Mouse (Mus musculus): Measurements from ENCODE around the gene Gnl2. TPM values are rescaled to one million over a fixed set of nuclear protein-coding genes. Genes with fewer than 3 reads are reported as not detected.

Gnl2 gene
- polyA plus RNA-seq, 1 experiment from 2014 or later: 92.7 TPM

GRCm38 (mm10) chr4:125008220-125008619 is 8.2 kb upstream of the Gnl2 start:
- Histone ChIP-seq H3K36me3 (no peaks in the 10 kb centered on the region), H3K27ac (replicated peaks) (no peak overlapping the region), H3K9ac (no peak overlapping the region), H3K27me3 (peaks cover 7% of the 10 kb centered on the region; the same call in 1 of the 2 replicates), H3K4me3 (no peak overlapping the region), H3K4me1 (replicated peaks) (no peaks in the 10 kb centered on the region), H3K4me2 (no peak overlapping the region), H3K9me3 (no peaks in the 10 kb centered on the region)
- no peak for ATAC-seq (ENCODE audit: low FRiP score, low read depth)
- 57% methylated on average over 6 of the region's 6 CpGs for WGBS

GRCm38 (mm10) chr4:125008712-125009111 is 7.7 kb upstream of the Gnl2 start:
- no peaks in the 10 kb centered on the region for H3K9me3 ChIP-seq
- no peak overlapping the region for H3K9ac ChIP-seq
- 46% methylated on average over 8 of the region's 8 CpGs for WGBS
- no peak overlapping the region for H3K27ac ChIP-seq (replicated peaks)
- no peak overlapping the region for H3K4me2 ChIP-seq
- H3K36me3 ChIP-seq: no peaks in the 10 kb centered on the region
- no peaks in the 10 kb centered on the region for H3K4me1 ChIP-seq (replicated peaks)
- peaks cover 7% of the 10 kb centered on the region; the same call in 1 of the 2 replicates for H3K27me3 ChIP-seq
- ATAC-seq (ENCODE audit: low FRiP score, low read depth): no peak
- no peak overlapping the region for H3K4me3 ChIP-seq

DNA sequence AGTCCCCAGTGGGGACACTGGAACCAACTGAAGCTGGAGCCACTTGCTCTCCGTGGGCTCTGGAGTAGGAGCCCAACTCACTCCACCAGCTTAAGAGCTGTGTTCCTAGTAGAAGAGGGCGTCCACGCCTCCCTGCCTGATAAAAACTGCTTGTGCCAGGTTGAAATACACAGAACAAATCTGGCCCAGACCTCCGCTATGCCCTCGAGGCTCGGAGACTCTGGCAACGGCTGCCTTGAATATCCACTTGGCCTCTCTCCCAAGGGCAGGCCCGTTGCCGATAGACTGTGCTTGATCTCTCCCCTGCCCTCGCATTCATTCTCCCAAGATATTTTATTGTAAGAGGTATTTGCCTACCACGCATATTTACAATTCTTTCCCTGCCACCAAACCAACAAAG is 1.0 kb downstream of the Gnl2 start:
- Histone ChIP-seq H3K4me2 (no peak overlapping the region), H3K9me3 (no peaks in the 10 kb centered on the region), H3K9ac (no peak overlapping the region)

DNA sequence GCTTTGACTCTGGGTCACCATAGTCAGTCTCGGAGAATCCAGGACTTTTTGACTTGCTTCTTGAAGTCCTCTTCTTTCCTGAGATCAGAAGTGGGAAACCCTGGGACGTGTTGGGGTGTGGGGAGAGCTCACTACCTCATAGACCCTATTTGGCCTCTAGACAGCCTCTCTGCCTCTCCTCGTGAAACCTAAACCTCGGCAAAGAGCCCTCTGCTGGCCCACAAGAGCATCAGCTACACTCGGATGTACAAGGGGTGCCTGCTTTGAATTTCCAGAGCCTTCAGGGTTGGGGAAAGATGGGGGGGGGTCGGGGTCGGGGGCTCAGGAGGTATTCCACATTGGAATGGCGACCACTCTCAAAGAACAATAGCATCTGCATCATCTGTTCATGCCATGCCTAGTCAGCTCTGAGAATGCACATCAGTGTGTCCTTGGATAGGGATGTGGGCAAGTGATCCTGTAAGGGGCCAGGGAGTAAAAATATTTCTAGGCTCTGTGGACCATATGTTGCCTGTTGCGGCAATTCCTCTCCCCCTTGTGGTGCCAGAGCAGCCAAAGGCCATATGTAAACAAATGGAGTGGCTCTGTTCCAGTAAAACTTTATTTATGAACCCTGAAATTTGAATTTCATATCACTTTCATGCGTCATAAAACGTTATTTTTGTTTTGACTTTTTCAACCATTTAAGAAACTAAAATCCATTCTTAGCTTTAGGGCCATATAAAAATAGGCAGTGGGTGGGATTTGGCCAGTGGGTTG is 4.6 kb downstream of the Gnl2 start:
- Histone ChIP-seq H3K9me3 (no peaks in the 10 kb centered on the region), H3K4me2 (no peak overlapping the region), H3K4me3 (no peak overlapping the region), H3K27me3 (peaks cover 7% of the 10 kb centered on the region; the same call in 1 of the 2 replicates), H3K9ac (no peak overlapping the region), H3K36me3 (no peaks in the 10 kb centered on the region), H3K4me1 (replicated peaks) (no peaks in the 10 kb centered on the region), H3K27ac (replicated peaks) (no peak overlapping the region)
- ATAC-seq (ENCODE audit: low FRiP score, low read depth): no peak
- WGBS: 34% methylated on average over 11 of the region's 11 CpGs

More for the DNA sequence above, 1.0 kb downstream of the Gnl2 start:
- no peaks in the 10 kb centered on the region for H3K36me3 ChIP-seq
- H3K4me3 ChIP-seq: no peak overlapping the region
- no peak overlapping the region for H3K27ac ChIP-seq (replicated peaks)
- no peak for ATAC-seq (ENCODE audit: low FRiP score, low read depth)
- H3K27me3 ChIP-seq: no peaks in the 10 kb centered on the region
- no peaks in the 10 kb centered on the region for H3K4me1 ChIP-seq (replicated peaks)
- WGBS: 79% methylated on average over 11 of the region's 11 CpGs

GRCm38 (mm10) chr4:125029891-125030614 is 13.7 kb downstream of the Gnl2 start:
- 1% methylated on average over 49 of the region's 50 CpGs for WGBS
- H3K27ac ChIP-seq (replicated peaks): peak overlapping the region; percentile 55

DNA sequence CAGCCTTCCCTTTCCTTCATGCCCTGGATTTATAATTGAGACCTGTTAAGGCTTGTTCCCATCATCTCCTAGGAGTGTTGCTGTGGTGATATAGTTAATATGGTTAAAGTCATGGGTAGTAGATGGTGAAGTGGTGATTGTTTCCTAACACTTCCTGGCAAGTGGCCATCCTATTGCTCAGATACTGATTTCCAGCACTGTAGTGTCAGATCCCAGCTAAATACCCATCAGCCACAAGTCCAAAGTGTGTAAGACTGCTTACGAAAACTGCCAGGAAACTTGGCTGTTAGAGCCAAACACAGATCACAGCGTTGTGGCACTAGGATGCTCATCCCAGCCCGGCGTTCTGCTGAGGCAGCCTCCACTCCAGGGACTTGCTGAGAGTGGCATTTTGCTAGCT is 18.0 kb downstream of the Gnl2 start:
- Histone ChIP-seq H3K4me2 (no peak overlapping the region), H3K27ac (replicated peaks) (no peak overlapping the region), H3K9ac (no peak overlapping the region), H3K36me3 (peaks cover 25% of the 10 kb centered on the region; the same call in 1 of the 2 replicates), H3K27me3 (no peaks in the 10 kb centered on the region), H3K4me1 (replicated peaks) (peaks cover 24% of the 10 kb centered on the region), H3K9me3 (no peaks in the 10 kb centered on the region), H3K4me3 (no peak overlapping the region)
- WGBS: 85% methylated on average over 4 of the region's 4 CpGs
- no peak for ATAC-seq (ENCODE audit: low FRiP score, low read depth)

More at GRCm38 (mm10) chr4:125029891-125030614, 13.7 kb downstream of the Gnl2 start:
- peak; percentile 97 for ATAC-seq (ENCODE audit: low FRiP score, low read depth)
- Histone ChIP-seq H3K36me3 (0 out of 2 replicates have a peak, but pooled peaks cover 6% of the 10 kb centered on the region), H3K4me1 (replicated peaks) (peaks cover 26% of the 10 kb centered on the region), H3K4me2 (peak overlapping the region; percentile 90), H3K9me3 (no peaks in the 10 kb centered on the region), H3K4me3 (peak overlapping the region; percentile 68), H3K9ac (peak overlapping the region; percentile 79), H3K27me3 (peaks cover 4% of the 10 kb centered on the region; the same call in 1 of the 2 replicates)

DNA sequence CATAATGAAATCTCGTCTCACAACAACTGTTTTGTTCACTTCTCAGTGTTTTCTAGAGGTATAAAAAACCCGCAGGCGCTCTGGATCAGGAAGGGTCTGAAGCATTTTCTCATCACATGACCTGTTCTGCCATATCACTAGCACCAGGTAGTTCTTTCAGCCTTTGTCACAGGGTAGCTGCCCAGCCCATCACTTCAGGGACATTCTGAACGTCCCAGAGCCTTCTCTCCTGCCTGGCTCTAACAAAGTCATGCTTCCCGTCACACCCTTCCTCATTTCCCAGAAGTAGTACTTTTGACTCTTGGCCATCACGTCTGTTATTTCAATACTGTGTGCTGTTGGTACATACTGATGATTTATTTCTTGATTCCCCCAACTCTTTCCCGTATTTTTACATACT is 28.1 kb downstream of the Gnl2 start:
- peaks cover 86% of the 10 kb centered on the region for H3K36me3 ChIP-seq
- no peak overlapping the region for H3K27ac ChIP-seq (replicated peaks)
- H3K27me3 ChIP-seq: no peaks in the 10 kb centered on the region
- no peak overlapping the region for H3K4me3 ChIP-seq
- no peak for ATAC-seq (ENCODE audit: low FRiP score, low read depth)
- WGBS: 91% methylated on average over 7 of the region's 7 CpGs
- no peak overlapping the region for H3K4me2 ChIP-seq
- H3K9me3 ChIP-seq: no peaks in the 10 kb centered on the region
- no peaks in the 10 kb centered on the region for H3K4me1 ChIP-seq (replicated peaks)
- H3K9ac ChIP-seq: no peak overlapping the region

DNA sequence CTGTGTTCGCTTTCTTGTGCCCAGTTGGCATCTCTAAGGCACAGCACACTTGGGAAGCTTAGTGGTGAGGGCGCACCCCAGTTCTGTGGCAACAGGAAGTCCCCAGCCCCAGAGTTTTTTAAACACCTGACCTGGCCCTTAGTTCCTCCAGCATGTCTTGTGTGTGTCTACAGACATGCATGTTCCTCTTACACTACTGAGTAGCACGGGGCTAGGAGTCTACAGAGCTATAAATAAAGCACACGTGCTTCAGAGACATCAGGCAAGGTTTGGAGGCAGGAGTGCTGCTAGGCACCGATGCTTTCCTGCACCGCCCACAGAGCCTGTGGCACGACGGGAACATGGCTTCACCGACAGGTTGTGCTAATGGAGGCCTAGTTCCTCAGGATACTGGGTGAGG is 39.0 kb downstream of the Gnl2 start:
- peaks cover 5% of the 10 kb centered on the region; the same call in 1 of the 2 replicates for H3K4me1 ChIP-seq (replicated peaks)
- no peak overlapping the region for H3K27ac ChIP-seq (replicated peaks)
- ATAC-seq (ENCODE audit: low FRiP score, low read depth): no peak
- H3K27me3 ChIP-seq: no peaks in the 10 kb centered on the region
- no peak overlapping the region for H3K9ac ChIP-seq
- 95% methylated on average over 9 of the region's 9 CpGs for WGBS
- no peak overlapping the region for H3K4me3 ChIP-seq
- no peak overlapping the region for H3K4me2 ChIP-seq
- H3K9me3 ChIP-seq: no peaks in the 10 kb centered on the region
- peaks cover 53% of the 10 kb centered on the region for H3K36me3 ChIP-seq

- Histone ChIP-seq H3K36me3 (peaks cover 44% of the 10 kb centered on the region), H3K9me3 (no peaks in the 10 kb centered on the region), H3K4me1 (replicated peaks) (peaks cover 5% of the 10 kb centered on the region; the same call in 1 of the 2 replicates), H3K27me3 (no peaks in the 10 kb centered on the region), H3K4me2 (no peak overlapping the region), H3K27ac (replicated peaks) (no peak overlapping the region), H3K4me3 (no peak overlapping the region), H3K9ac (no peak overlapping the region)
- ATAC-seq (ENCODE audit: low FRiP score, low read depth): no peak
- WGBS: 87% methylated on average over 4 of the region's 4 CpGs
Measured at GRCm38 (mm10) chr4:125056476-125056875, 40.1 kb downstream of the Gnl2 start.

DNA sequence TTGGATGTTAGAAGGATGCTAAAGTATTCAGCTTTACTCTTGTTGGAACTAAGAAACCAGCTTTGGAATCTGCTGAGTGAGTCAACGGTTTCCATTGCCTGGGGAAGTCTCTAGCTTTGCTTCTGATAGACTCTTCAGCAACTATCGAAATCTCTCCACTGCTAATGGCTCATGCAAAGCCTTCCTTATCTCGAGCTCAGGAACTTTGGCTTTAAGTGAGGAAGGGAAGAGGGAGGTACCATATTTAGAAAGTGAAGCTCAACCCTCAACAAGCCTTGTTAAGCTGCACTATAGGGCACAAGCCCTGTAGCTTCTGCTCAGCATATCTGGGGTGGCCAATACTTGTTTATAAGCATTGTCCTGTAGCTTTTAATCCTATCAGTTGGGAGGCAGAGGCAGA is 40.9 kb downstream of the Gnl2 start:
- Histone ChIP-seq H3K4me1 (replicated peaks) (peaks cover 5% of the 10 kb centered on the region; the same call in 1 of the 2 replicates), H3K9me3 (no peaks in the 10 kb centered on the region), H3K9ac (no peak overlapping the region), H3K27me3 (no peaks in the 10 kb centered on the region), H3K4me2 (no peak overlapping the region), H3K36me3 (peaks cover 36% of the 10 kb centered on the region), H3K4me3 (no peak overlapping the region), H3K27ac (replicated peaks) (no peak overlapping the region)
- ATAC-seq (ENCODE audit: low FRiP score, low read depth): no peak
- WGBS: 69% methylated on average over 3 of the region's 3 CpGs

DNA sequence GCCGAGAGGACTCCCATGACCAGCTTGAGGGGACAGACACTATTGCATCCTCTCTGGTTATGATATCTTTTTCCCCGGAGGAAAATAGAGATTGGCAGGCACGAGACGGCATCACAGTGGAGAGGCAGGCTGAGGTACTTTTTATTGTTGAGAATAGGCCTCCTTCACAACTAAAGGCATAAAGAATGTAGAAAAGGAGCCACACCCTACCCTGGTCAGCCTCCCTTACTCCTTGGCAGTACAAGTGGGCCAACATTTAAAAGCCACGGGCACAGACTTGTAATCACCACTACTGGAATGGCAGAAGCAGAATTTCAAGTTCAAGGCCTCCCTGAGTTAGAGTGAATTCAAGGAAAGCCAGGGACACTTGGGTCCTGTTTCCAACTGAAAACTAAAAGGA is 41.6 kb downstream of the Gnl2 start:
- WGBS: 53% methylated on average over 5 of the region's 5 CpGs
- H3K9ac ChIP-seq: no peak overlapping the region

DNA sequence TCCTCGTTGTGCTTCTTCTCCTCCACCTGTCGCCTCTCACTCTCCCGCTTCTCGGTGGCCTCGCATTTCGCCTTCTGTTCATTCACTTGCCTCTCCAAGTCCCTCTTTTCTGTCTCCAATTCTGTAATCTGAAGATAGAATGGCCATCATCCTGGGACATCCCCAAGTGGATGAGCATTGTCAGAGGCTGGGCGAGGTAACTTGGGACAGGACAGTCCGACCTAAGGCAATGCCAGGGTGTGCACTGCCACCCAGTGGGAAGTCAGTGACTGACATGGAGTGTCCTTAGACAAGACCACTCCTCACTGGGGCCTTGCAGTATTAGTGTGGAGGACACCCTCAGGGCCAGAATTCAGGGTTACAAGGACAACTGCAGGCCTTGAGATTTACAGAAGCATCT is 42.6 kb downstream of the Gnl2 start:
- H3K4me2 ChIP-seq: peak overlapping the region; percentile 54
- no peaks in the 10 kb centered on the region for H3K27me3 ChIP-seq
- WGBS: under 1% methylated on average over 8 of the region's 8 CpGs
- H3K4me1 ChIP-seq (replicated peaks): peaks cover 5% of the 10 kb centered on the region; the same call in 1 of the 2 replicates
- H3K4me3 ChIP-seq: peak overlapping the region; percentile 24; the same call in 1 of the 2 replicates
- no peaks in the 10 kb centered on the region for H3K9me3 ChIP-seq
- H3K27ac ChIP-seq (replicated peaks): no peak overlapping the region
- ATAC-seq (ENCODE audit: low FRiP score, low read depth): peak; percentile 87
- peaks cover 21% of the 10 kb centered on the region for H3K36me3 ChIP-seq
- no peak overlapping the region for H3K9ac ChIP-seq

More for the DNA sequence above, 41.6 kb downstream of the Gnl2 start:
- Histone ChIP-seq H3K27me3 (no peaks in the 10 kb centered on the region), H3K27ac (replicated peaks) (no peak overlapping the region), H3K4me2 (no peak overlapping the region), H3K4me1 (replicated peaks) (peaks cover 5% of the 10 kb centered on the region; the same call in 1 of the 2 replicates), H3K4me3 (no peak overlapping the region), H3K9me3 (no peaks in the 10 kb centered on the region), H3K36me3 (peaks cover 31% of the 10 kb centered on the region)
- ATAC-seq (ENCODE audit: low FRiP score, low read depth): no peak

All from hindbrain, embryonic 15.5 days (tissue).